Mouse (Mus musculus): ENCODE results near the gene Znrf2. TPM values are rescaled to one million over a fixed set of nuclear protein-coding genes. Genes with fewer than 3 reads are reported as not detected.

Gene Znrf2
- polyA plus RNA-seq, 2 experiments, result 5.5 to 6.3 TPM

DNA sequence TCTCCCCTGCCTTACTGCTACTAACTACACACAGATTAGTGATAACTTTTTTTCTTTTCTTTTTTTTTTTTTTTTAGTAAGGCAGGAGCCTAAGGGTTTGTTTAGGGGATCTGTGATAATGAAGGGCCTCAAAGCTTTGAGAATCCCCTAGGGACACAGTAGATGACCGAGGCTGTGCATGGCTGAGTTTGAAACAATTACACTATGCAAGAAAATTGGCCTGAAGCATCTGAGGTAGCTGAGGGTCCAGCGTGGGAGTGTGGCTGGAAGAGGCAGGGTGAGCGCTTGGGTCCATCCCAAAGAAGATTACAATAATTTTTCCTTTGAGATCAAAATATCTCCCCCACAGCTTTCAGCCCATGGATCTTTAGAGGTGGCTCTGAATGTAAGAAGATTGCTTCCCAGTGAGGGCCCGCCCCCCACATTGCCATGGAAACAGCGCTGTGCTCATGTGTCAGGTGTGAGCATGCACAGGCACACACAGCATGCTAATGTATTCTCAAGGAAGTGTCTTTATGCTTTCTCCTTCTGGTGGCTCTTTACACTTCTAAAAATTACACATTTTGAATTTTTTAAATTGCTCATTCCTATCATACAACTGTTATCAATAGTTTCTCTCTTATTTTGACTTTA is 31.5 kb upstream of the Znrf2 start:
- Histone ChIP-seq H3K4me3 (replicated peaks; ENCODE audit: low read length) (no peak overlapping the region), H3K36me3 (ENCODE audit: control insufficient read depth, insufficient read depth, low read length) (no peaks in the 10 kb centered on the region), H3K9me3 (ENCODE audit: control insufficient read depth, low read length) (no peaks in the 10 kb centered on the region), H3K9ac (ENCODE audit: low read depth, low read length, severe bottlenecking) (no peak overlapping the region), H3K4me1 (ENCODE audit: control insufficient read depth, insufficient read depth, low read length) (no peaks in the 10 kb centered on the region), H3K27ac (replicated peaks; ENCODE audit: low read depth, low read length) (no peak overlapping the region), H3K27me3 (ENCODE audit: control insufficient read depth, insufficient read depth, low read length) (no peaks in the 10 kb centered on the region), H3K4me2 (replicated peaks; ENCODE audit: low read depth, low read length, severe bottlenecking) (no peak overlapping the region)
- DNase-seq (ENCODE audit: low spot score) (no peak), ATAC-seq (ENCODE audit: low FRiP score, low read depth) (no peak)
- WGBS, result 66% methylated on average over 5 of the region's 5 CpGs
- TF ChIP-seq POLR2A (IDR thresholded peaks at IDR 0.05; ENCODE audit: borderline replicate concordance, extremely low read depth, insufficient read depth, insufficient read length), result no peak

DNA sequence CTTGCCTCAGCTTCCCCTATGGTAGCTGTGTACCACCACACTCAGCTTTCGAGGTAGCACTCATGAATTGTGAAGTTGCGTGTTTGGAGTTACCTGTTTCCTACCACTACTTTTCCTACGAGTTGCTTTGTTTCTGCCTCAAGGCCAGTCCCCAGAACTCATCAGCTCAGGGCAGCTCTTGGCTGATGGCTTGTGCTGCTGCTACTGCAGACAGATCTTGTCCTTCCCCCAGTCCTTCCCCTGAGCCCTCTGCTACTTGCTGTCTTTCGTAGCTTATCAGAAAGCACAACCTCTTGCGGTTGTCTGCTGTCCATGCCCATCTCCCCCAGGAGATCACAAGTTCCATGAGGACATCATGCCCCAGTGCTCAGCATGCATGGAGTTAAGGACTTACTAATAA is 29.9 kb upstream of the Znrf2 start:
- Histone ChIP-seq H3K27ac (replicated peaks; ENCODE audit: low read depth, low read length) (no peak overlapping the region), H3K9me3 (ENCODE audit: control insufficient read depth, low read length) (no peaks in the 10 kb centered on the region), H3K4me2 (replicated peaks; ENCODE audit: low read depth, low read length, severe bottlenecking) (no peak overlapping the region), H3K4me1 (ENCODE audit: control insufficient read depth, insufficient read depth, low read length) (no peaks in the 10 kb centered on the region), H3K4me3 (replicated peaks; ENCODE audit: low read length) (no peak overlapping the region), H3K36me3 (ENCODE audit: control insufficient read depth, insufficient read depth, low read length) (no peaks in the 10 kb centered on the region), H3K9ac (ENCODE audit: low read depth, low read length, severe bottlenecking) (no peak overlapping the region), H3K27me3 (ENCODE audit: control insufficient read depth, insufficient read depth, low read length) (no peaks in the 10 kb centered on the region)
- 95% methylated on average over 5 of the region's 5 CpGs for WGBS
- ATAC-seq (ENCODE audit: low FRiP score, low read depth) (no peak), DNase-seq (ENCODE audit: low spot score) (no peak)
- no peak for TF ChIP-seq POLR2A (IDR thresholded peaks at IDR 0.05; ENCODE audit: borderline replicate concordance, extremely low read depth, insufficient read depth, insufficient read length)

- Histone ChIP-seq H3K9me3 (ENCODE audit: control insufficient read depth, low read length) (no peaks in the 10 kb centered on the region), H3K27ac (replicated peaks; ENCODE audit: low read depth, low read length) (no peak overlapping the region), H3K4me1 (ENCODE audit: control insufficient read depth, insufficient read depth, low read length) (no peaks in the 10 kb centered on the region), H3K4me2 (replicated peaks; ENCODE audit: low read depth, low read length, severe bottlenecking) (no peak overlapping the region), H3K4me3 (replicated peaks; ENCODE audit: low read length) (no peak overlapping the region), H3K36me3 (ENCODE audit: control insufficient read depth, insufficient read depth, low read length) (no peaks in the 10 kb centered on the region), H3K27me3 (ENCODE audit: control insufficient read depth, insufficient read depth, low read length) (no peaks in the 10 kb centered on the region), H3K9ac (ENCODE audit: low read depth, low read length, severe bottlenecking) (no peak overlapping the region)
- DNase-seq (ENCODE audit: low spot score) (no peak), ATAC-seq (ENCODE audit: low FRiP score, low read depth) (no peak)
- TF ChIP-seq POLR2A (IDR thresholded peaks at IDR 0.05; ENCODE audit: borderline replicate concordance, extremely low read depth, insufficient read depth, insufficient read length), result no peak
- WGBS, result 60% methylated on average over 6 of the region's 6 CpGs
Observed at GRCm38 (mm10) chr6:54788493-54788892, 28.2 kb upstream of the Znrf2 start.

- Histone ChIP-seq H3K4me3 (replicated peaks; ENCODE audit: low read length) (no peak overlapping the region), H3K27me3 (ENCODE audit: control insufficient read depth, insufficient read depth, low read length) (no peaks in the 10 kb centered on the region), H3K4me1 (ENCODE audit: control insufficient read depth, insufficient read depth, low read length) (no peaks in the 10 kb centered on the region), H3K36me3 (ENCODE audit: control insufficient read depth, insufficient read depth, low read length) (no peaks in the 10 kb centered on the region), H3K4me2 (replicated peaks; ENCODE audit: low read depth, low read length, severe bottlenecking) (no peak overlapping the region), H3K9me3 (ENCODE audit: control insufficient read depth, low read length) (no peaks in the 10 kb centered on the region), H3K9ac (ENCODE audit: low read depth, low read length, severe bottlenecking) (no peak overlapping the region), H3K27ac (replicated peaks; ENCODE audit: low read depth, low read length) (no peak overlapping the region)
- 77% methylated on average over 4 of the region's 4 CpGs for WGBS
- no peak for ATAC-seq (ENCODE audit: low FRiP score, low read depth)
- no peak for DNase-seq (ENCODE audit: low spot score)
- TF ChIP-seq POLR2A (IDR thresholded peaks at IDR 0.05; ENCODE audit: borderline replicate concordance, extremely low read depth, insufficient read depth, insufficient read length), result no peak
Observed at GRCm38 (mm10) chr6:54789139-54789538, 27.6 kb upstream of the Znrf2 start.

DNA sequence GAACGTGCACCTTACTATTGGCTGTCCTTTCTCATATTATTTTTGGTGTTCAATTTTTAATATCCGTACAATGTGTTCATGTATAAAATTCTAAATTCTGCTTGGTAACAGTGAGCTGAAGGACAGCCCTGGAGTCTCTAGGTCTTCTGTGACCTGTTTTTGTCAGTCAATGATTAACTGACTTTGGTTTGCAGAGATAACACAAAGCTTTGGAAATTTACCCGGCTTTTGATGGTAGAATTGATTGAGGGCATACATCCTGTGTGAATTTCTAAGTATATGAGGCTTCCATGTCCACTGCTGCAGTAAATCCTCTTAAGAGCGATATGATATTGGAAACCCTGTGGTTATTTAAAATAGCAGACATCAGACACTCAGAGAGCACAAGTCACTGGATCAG is 26.6 kb upstream of the Znrf2 start:
- no peaks in the 10 kb centered on the region for H3K4me1 ChIP-seq (ENCODE audit: control insufficient read depth, insufficient read depth, low read length)
- no peak overlapping the region for H3K4me3 ChIP-seq (replicated peaks; ENCODE audit: low read length)
- H3K27ac ChIP-seq (replicated peaks; ENCODE audit: low read depth, low read length), result no peak overlapping the region
- WGBS, result 89% methylated on average over 4 of the region's 4 CpGs
- H3K27me3 ChIP-seq (ENCODE audit: control insufficient read depth, insufficient read depth, low read length), result no peaks in the 10 kb centered on the region
- no peak for TF ChIP-seq POLR2A (IDR thresholded peaks at IDR 0.05; ENCODE audit: borderline replicate concordance, extremely low read depth, insufficient read depth, insufficient read length)
- H3K9ac ChIP-seq (ENCODE audit: low read depth, low read length, severe bottlenecking), result no peak overlapping the region
- H3K36me3 ChIP-seq (ENCODE audit: control insufficient read depth, insufficient read depth, low read length), result no peaks in the 10 kb centered on the region
- ATAC-seq (ENCODE audit: low FRiP score, low read depth) (no peak), DNase-seq (ENCODE audit: low spot score) (no peak)
- H3K9me3 ChIP-seq (ENCODE audit: control insufficient read depth, low read length), result no peaks in the 10 kb centered on the region
- no peak overlapping the region for H3K4me2 ChIP-seq (replicated peaks; ENCODE audit: low read depth, low read length, severe bottlenecking)

- no peak for DNase-seq (ENCODE audit: low spot score)
- 79% methylated on average over 3 of the region's 3 CpGs for WGBS
- H3K9me3 ChIP-seq (ENCODE audit: control insufficient read depth, low read length), result no peaks in the 10 kb centered on the region
- no peak overlapping the region for H3K4me2 ChIP-seq (replicated peaks; ENCODE audit: low read depth, low read length, severe bottlenecking)
- H3K36me3 ChIP-seq (ENCODE audit: control insufficient read depth, insufficient read depth, low read length), result no peaks in the 10 kb centered on the region
- no peak overlapping the region for H3K27ac ChIP-seq (replicated peaks; ENCODE audit: low read depth, low read length)
- no peak overlapping the region for H3K9ac ChIP-seq (ENCODE audit: low read depth, low read length, severe bottlenecking)
- no peaks in the 10 kb centered on the region for H3K4me1 ChIP-seq (ENCODE audit: control insufficient read depth, insufficient read depth, low read length)
- H3K4me3 ChIP-seq (replicated peaks; ENCODE audit: low read length), result no peak overlapping the region
- no peaks in the 10 kb centered on the region for H3K27me3 ChIP-seq (ENCODE audit: control insufficient read depth, insufficient read depth, low read length)
- TF ChIP-seq POLR2A (IDR thresholded peaks at IDR 0.05; ENCODE audit: borderline replicate concordance, extremely low read depth, insufficient read depth, insufficient read length), result no peak
- ATAC-seq (ENCODE audit: low FRiP score, low read depth), result no peak
Observed at GRCm38 (mm10) chr6:54793853-54794252, 22.9 kb upstream of the Znrf2 start.

Data from limb, embryonic 14.5 days (tissue).